Mouse (Mus musculus): ENCODE results near the gene Elof1. TPM values are rescaled to one million over a fixed set of nuclear protein-coding genes. Genes with fewer than 3 reads are reported as not detected.

Elof1 gene
- polyA plus RNA-seq, 1 experiment from 2014 or later, result 119 TPM

DNA sequence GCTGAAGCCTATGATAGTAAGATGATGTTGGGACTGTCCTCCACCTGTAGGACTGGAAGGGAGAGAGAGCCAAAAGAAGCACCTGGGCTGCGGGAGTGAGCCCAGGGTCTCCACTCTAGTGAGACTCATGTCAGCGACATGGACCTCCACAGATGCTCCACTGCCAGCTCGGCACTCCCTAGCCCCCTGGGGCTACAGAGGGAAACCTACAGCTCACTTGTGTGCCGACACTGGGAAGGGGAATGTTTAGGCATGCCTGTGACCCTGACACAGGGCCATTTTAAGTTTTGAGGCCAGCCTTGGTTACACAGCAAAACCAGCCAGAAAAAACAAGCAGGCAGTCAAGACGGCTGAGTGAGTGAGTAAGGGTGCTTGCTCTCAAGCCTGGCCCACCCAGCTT lies 49.8 kb downstream of the Elof1 start:
- 82% methylated on average over 5 of the region's 5 CpGs for WGBS
- H3K27me3 ChIP-seq (ENCODE audit: control insufficient read depth, insufficient read depth, low read length), result no peaks in the 10 kb centered on the region
- H3K36me3 ChIP-seq (ENCODE audit: control insufficient read depth, insufficient read depth, low read length), result peaks cover 21% of the 10 kb centered on the region
- no peak for ATAC-seq (ENCODE audit: low FRiP score, low TSS enrichment)
- DNase-seq (ENCODE audit: low spot score), result no peak
- no peak overlapping the region for H3K4me2 ChIP-seq (replicated peaks; ENCODE audit: low read depth)
- no peak overlapping the region for H3K4me3 ChIP-seq (ENCODE audit: low read depth, low read length)
- no peak overlapping the region for H3K9ac ChIP-seq (ENCODE audit: low read length)
- H3K9me3 ChIP-seq (ENCODE audit: control insufficient read depth, low read length), result no peaks in the 10 kb centered on the region
- no peaks in the 10 kb centered on the region for H3K4me1 ChIP-seq (replicated peaks; ENCODE audit: control insufficient read depth, insufficient read depth)
- TF ChIP-seq CTCF (IDR thresholded peaks at IDR 0.05; ENCODE audit: low read depth) (no peak), EP300 (optimal IDR thresholded peaks at IDR 0.05) (no peak)
- H3K27ac ChIP-seq (replicated peaks), result no peak overlapping the region

DNA sequence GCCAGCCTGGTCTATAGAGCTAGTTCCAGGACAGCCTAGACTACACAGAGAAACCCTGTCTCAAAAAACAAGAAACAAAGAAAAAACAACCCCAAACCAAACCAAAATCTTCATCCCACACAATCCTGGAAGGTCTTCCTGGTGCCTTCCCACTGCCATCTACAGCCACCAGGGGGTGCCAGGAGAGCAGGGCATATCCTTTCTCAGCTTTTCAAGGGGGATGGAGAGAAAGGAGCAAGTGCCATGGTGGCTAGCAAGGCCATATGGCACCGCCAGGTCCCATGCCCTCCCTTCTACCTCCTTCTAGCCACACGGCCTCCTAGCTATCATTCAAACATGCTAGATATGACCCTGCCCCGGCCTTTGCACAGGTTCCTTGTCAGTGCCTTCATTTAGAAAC lies 50.5 kb downstream of the Elof1 start:
- no peak overlapping the region for H3K9ac ChIP-seq (ENCODE audit: low read length)
- H3K9me3 ChIP-seq (ENCODE audit: control insufficient read depth, low read length), result no peaks in the 10 kb centered on the region
- ATAC-seq (ENCODE audit: low FRiP score, low TSS enrichment) (no peak), DNase-seq (ENCODE audit: low spot score) (peak; percentile 71)
- whole genome bisulfite sequencing, result 67% methylated on average over 3 of the region's 3 CpGs
- no peak overlapping the region for H3K4me3 ChIP-seq (ENCODE audit: low read depth, low read length)
- H3K4me2 ChIP-seq (replicated peaks; ENCODE audit: low read depth), result no peak overlapping the region
- no peaks in the 10 kb centered on the region for H3K27me3 ChIP-seq (ENCODE audit: control insufficient read depth, insufficient read depth, low read length)
- TF ChIP-seq EP300 (optimal IDR thresholded peaks at IDR 0.05) (no peak), CTCF (IDR thresholded peaks at IDR 0.05; ENCODE audit: low read depth) (peak; percentile 94)
- H3K36me3 ChIP-seq (ENCODE audit: control insufficient read depth, insufficient read depth, low read length), result peaks cover 21% of the 10 kb centered on the region
- H3K4me1 ChIP-seq (replicated peaks; ENCODE audit: control insufficient read depth, insufficient read depth), result no peaks in the 10 kb centered on the region
- H3K27ac ChIP-seq (replicated peaks), result no peak overlapping the region

DNA sequence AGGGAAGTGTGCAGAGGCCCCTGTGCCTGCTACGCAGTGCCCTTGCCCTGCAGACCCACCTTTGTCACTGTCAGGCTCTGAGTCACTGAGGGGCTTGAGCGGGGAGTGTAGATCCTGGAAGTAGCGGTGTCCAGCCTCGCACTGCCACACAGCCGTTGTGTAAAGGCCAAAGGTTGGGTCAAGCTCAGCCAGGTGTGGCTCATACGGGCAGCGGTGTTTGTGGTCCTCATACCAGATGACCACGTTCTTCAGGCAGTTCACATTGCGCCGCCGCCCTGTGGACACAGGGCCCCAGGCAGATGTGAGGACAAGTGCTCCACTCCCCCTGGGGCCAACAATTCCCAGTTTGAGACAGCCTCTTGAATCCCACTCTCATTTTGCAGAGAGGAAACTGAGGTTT lies 51.3 kb downstream of the Elof1 start:
- TF ChIP-seq CTCF (IDR thresholded peaks at IDR 0.05; ENCODE audit: low read depth) (no peak), EP300 (optimal IDR thresholded peaks at IDR 0.05) (no peak)
- DNase-seq (ENCODE audit: low spot score), result no peak
- Histone ChIP-seq H3K4me2 (replicated peaks; ENCODE audit: low read depth) (no peak overlapping the region), H3K27me3 (ENCODE audit: control insufficient read depth, insufficient read depth, low read length) (no peaks in the 10 kb centered on the region), H3K36me3 (ENCODE audit: control insufficient read depth, insufficient read depth, low read length) (peaks cover 21% of the 10 kb centered on the region), H3K27ac (replicated peaks) (no peak overlapping the region), H3K4me1 (replicated peaks; ENCODE audit: control insufficient read depth, insufficient read depth) (no peaks in the 10 kb centered on the region), H3K9me3 (ENCODE audit: control insufficient read depth, low read length) (no peaks in the 10 kb centered on the region), H3K4me3 (ENCODE audit: low read depth, low read length) (no peak overlapping the region), H3K9ac (ENCODE audit: low read length) (no peak overlapping the region)
- 92% methylated on average over 11 of the region's 11 CpGs for WGBS
- ATAC-seq (ENCODE audit: low FRiP score, low TSS enrichment), result no peak

DNA sequence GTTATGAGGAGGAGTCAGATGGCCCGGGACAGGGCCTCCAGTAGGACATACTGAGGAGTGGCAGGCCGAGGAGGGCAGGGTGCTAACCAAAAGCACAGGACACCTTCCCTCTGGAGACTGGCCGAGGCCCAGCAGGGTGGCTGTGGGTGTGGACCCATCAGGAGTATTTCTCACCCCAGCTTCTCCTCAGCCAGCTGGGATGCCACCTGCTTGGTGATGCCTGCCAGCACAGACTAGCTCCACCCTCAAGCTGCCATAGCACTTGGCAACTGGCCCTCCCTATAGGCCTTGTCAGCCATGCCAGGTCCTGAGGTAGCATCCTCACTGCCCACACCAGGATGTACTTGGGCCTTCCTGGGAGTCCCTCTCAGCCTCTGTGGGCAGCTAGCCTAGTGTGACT lies 52.6 kb downstream of the Elof1 start:
- Histone ChIP-seq H3K4me2 (replicated peaks; ENCODE audit: low read depth) (no peak overlapping the region), H3K36me3 (ENCODE audit: control insufficient read depth, insufficient read depth, low read length) (peaks cover 24% of the 10 kb centered on the region), H3K4me1 (replicated peaks; ENCODE audit: control insufficient read depth, insufficient read depth) (no peaks in the 10 kb centered on the region), H3K9ac (ENCODE audit: low read length) (no peak overlapping the region), H3K4me3 (ENCODE audit: low read depth, low read length) (no peak overlapping the region), H3K27ac (replicated peaks) (no peak overlapping the region), H3K27me3 (ENCODE audit: control insufficient read depth, insufficient read depth, low read length) (no peaks in the 10 kb centered on the region), H3K9me3 (ENCODE audit: control insufficient read depth, low read length) (no peaks in the 10 kb centered on the region)
- 87% methylated on average over 3 of the region's 3 CpGs for WGBS
- no peak for TF ChIP-seq CTCF (IDR thresholded peaks at IDR 0.05; ENCODE audit: low read depth)
- no peak for TF ChIP-seq EP300 (optimal IDR thresholded peaks at IDR 0.05)
- DNase-seq (ENCODE audit: low spot score) (no peak), ATAC-seq (ENCODE audit: low FRiP score, low TSS enrichment) (no peak)

Small RNAs within 50 kb of the gene (microRNA-seq; reads per million reads assigned to microRNA genes)
- not detected for gene Mir7084

Other genes with a start within 250 kb of the Elof1 start
- gene Rab3d, start 199.0 kb downstream of the Elof1 start, polyA plus RNA-seq (2015; fragmentation: Nextera tagmentation; extraction: Ambion mirVana), result 130 and 137 TPM in 2 replicates
- 1.1 and 1.9 TPM in 2 replicates for gene Ccdc159, start 189.7 kb downstream of the Elof1 start, polyA plus RNA-seq (2015; fragmentation: Nextera tagmentation; extraction: Ambion mirVana)
- gene Tmem205, start 189.6 kb downstream of the Elof1 start, polyA plus RNA-seq (2015; fragmentation: Nextera tagmentation; extraction: Ambion mirVana), result 95.0 and 95.7 TPM in 2 replicates
- 2.7 and 4.1 TPM in 2 replicates for gene Plppr2, start 180.1 kb downstream of the Elof1 start, polyA plus RNA-seq (2015; fragmentation: Nextera tagmentation; extraction: Ambion mirVana)
- 4.2 and 5.4 TPM in 2 replicates for gene Swsap1, start 161.4 kb downstream of the Elof1 start, polyA plus RNA-seq (2015; fragmentation: Nextera tagmentation; extraction: Ambion mirVana)
- gene Epor, start 153.7 kb downstream of the Elof1 start, polyA plus RNA-seq (2015; fragmentation: Nextera tagmentation; extraction: Ambion mirVana), result 2.8 and 3.4 TPM in 2 replicates
- 2.7 and 2.9 TPM in 2 replicates for gene Rgl3, start 127.7 kb downstream of the Elof1 start, polyA plus RNA-seq (2015; fragmentation: Nextera tagmentation; extraction: Ambion mirVana)
- 0.07 and 0.19 TPM in 2 replicates for gene Ccdc151, start 114.5 kb downstream of the Elof1 start, polyA plus RNA-seq (2015; fragmentation: Nextera tagmentation; extraction: Ambion mirVana)
- 45.0 and 48.4 TPM in 2 replicates for gene Prkcsh, start 114.4 kb downstream of the Elof1 start, polyA plus RNA-seq (2015; fragmentation: Nextera tagmentation; extraction: Ambion mirVana)
- 0.73 and 1.1 TPM in 2 replicates for gene Elavl3, start 65.1 kb downstream of the Elof1 start, polyA plus RNA-seq (2015; fragmentation: Nextera tagmentation; extraction: Ambion mirVana)
- not detected in 2 replicates for gene Gm49318, start 45.9 kb downstream of the Elof1 start, polyA plus RNA-seq (2015; fragmentation: Nextera tagmentation; extraction: Ambion mirVana)
- gene Zfp653, start 45.8 kb downstream of the Elof1 start, polyA plus RNA-seq (2015; fragmentation: Nextera tagmentation; extraction: Ambion mirVana), result 4.4 and 5.5 TPM in 2 replicates
- 31.7 and 33.1 TPM in 2 replicates for gene Ecsit, start 31.7 kb downstream of the Elof1 start, polyA plus RNA-seq (2015; fragmentation: Nextera tagmentation; extraction: Ambion mirVana)
- gene Cnn1, start 18.0 kb downstream of the Elof1 start, polyA plus RNA-seq (2015; fragmentation: Nextera tagmentation; extraction: Ambion mirVana), result 851 and 1,082 TPM in 2 replicates
- 41.5 and 42.9 TPM in 2 replicates for gene Acp5, start 18.5 kb upstream of the Elof1 start, polyA plus RNA-seq (2015; fragmentation: Nextera tagmentation; extraction: Ambion mirVana)
- gene Pigyl, start 39.7 kb upstream of the Elof1 start, polyA plus RNA-seq (2015; fragmentation: Nextera tagmentation; extraction: Ambion mirVana), result 99.2 and 106 TPM in 2 replicates
- gene Zfp872, start 70.9 kb upstream of the Elof1 start, polyA plus RNA-seq (2015; fragmentation: Nextera tagmentation; extraction: Ambion mirVana), result 0.47 and 0.61 TPM in 2 replicates
- 12.2 and 12.9 TPM in 2 replicates for gene Zfp809, start 108.5 kb upstream of the Elof1 start, polyA plus RNA-seq (2015; fragmentation: Nextera tagmentation; extraction: Ambion mirVana)
- gene Zfp599, start 142.7 kb upstream of the Elof1 start, polyA plus RNA-seq (2015; fragmentation: Nextera tagmentation; extraction: Ambion mirVana), result 1.2 and 1.4 TPM in 2 replicates
- gene Zfp810, start 190.5 kb upstream of the Elof1 start, polyA plus RNA-seq (2015; fragmentation: Nextera tagmentation; extraction: Ambion mirVana), result 10.1 and 10.2 TPM in 2 replicates

All from stomach, postnatal 0 days (tissue).